Mouse (Mus musculus): Measurements from ENCODE around the gene Nr0b2.
A peak's percentile ranks its signal among the peaks of the same experiment; 100 is the strongest.

The Nr0b2 gene

DNA sequence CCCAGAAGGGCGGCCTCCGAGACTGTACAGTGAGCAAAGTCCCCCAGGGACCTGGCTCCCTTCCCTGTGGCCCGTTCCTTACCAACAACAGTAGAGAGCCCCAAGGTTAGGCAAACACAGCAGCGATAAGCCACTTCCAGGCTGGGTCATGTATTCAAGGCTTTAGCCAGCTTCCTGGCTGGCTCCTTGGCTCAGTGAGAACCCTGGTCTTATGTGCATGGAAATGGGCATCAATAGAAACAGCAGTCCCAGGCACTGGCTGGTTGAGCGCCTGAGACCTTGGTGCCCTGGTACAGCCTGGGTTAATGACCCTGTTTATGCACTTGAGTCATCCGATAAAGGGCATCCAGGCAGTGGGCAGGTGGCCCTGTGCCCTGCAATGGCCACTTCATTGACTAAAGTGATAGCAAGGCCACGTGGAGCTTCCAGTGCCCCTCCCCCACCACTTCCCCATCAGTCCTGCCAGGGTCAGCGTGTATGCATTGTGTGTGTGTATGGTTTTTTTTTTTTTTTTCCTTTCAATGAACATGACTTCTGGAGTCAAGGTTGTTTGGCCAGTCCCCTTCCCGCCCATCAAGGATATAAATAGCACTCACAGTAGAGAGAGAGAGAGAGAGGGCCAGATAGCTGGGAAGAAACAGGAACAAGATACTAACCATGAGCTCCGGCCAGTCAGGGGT, at the start of gene Nr0b2:
Gene Nr0b2 (plus strand): TSS at position 609 of the 680 bp plus-strand sequence.
- DNase-seq, result peak; percentile 53

DNA sequence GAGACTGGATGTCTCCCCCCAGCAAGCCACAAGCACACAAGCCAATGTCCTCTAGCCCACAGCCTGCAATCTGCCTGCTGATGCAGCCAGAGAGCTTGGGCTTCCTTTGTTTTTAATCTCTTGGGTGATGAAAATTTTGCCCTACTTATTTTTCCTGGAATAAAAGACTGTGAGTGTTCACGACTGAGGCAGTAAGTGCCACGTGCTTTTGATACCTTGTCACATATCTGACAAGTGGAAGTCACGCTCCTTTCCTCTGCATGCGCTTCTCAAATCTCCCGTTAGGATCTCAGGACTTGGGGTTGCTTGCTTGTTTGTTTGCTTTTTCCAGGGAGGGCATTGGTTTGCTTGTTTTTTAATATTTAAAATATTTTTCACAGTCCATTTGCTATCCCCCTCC, 48.9 kb upstream of the Nr0b2 start:
- no peak for DNase-seq

DNA sequence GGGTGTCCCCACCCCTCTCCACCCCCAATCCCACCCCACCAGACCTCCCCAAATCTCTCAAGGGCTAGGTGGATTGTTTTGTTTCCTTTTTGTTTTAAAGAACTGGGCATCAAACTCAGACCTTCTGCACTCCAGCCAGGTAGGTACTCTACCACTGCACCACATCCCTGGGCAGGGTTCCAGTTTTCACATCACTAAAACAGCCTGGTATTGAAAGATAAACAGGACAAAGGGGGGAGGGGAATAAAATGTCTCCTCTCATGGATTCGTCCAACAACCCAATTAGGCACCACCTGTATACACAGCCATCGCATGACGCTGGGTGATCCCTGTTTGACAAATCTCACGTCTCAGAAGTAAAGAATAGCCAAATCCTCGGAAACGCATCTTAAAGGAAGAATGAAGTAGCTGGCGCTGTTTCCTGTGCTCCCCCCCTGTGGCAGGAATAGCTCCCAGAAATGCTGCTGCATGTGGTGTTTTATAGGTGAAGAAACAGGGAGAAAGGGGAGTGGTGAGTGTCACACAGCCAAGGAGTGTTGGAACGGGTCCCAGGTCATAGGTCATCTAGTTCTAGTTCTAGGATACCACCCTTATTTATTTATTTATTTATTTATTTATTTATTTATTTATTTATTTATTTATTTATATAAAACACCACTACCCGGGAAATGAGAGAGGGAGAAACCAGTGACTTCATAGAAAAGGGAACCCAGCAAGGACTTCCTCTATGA, 48.3 kb upstream of the Nr0b2 start:
- DNase-seq, result no peak

DNA sequence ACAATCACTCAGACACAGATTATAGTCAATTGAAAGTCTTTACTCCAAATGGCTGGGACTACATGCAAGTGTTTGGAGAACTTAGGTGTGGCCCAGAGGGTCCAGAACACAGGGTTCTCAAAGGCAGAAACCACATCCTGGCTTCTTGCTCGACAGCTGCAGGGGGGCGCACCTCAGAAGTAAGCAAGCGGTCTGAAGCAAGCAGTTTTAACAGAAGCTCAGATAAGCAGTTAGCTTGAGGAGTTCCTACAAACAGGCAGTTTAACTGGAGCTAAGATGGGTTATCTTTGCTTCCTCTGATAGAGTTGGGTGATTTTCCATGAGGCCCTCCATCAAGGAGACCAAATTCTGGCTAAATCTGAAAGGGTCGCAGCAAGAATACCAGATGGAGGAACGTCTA, 46.6 kb upstream of the Nr0b2 start:
- DNase-seq, result no peak

DNA sequence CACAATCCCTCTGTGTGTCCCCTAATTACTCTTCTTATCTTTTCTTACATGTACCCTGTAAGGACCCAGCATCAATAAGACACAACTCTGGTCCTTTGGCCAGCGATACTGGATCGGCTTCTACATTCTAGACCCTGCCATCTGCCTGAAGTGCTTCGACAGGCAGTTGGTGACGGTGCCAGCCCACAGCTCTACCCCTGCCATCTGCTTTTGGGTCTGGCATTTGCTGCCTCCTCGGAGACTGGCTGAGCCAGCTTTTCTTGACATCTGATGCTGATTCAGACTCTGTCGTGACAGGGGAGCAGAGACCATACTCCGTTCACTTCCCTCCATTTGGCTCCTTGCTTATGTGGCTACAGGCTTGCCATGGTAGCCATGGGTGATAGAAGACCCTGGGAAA, 44.2 kb upstream of the Nr0b2 start:
- no peak for DNase-seq

DNA sequence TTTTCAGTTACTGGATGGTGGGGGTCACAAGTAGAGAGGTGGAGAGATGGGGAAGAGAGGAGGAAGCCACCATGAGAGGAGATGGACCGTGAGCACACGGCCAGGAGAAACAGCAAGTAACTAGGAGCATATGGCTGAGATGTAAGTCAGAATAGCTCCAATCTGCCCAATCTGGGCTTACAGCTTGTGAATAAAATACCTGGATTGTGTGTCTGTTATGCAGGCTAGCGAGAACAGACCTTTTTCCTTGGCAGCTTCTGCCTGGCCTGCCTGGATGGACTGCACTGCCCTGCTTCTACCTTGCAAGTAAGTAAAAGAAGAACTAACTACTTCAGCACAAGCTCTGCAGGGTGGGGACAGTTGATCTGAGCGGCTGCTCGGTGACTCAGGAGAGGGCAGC, 42.1 kb upstream of the Nr0b2 start:
- DNase-seq, result no peak

DNA sequence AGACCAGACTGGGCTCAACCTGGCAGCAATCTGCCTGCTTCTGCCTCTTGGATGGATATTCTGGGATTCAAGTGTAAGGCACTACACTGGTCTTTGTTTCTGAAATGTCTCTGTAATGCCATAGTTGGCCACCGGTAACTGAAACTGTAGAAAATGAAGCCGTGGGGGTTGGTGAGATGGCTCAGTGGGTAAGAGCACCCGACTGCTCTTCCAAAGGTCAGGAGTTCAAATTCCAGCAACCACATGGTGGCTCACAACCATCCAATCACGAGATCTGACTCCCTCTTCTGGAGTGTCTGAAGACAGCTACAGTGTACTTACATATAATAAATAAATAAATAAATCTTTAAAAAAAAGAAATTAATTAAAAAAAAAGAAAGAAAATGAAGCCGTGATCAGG, 40.7 kb upstream of the Nr0b2 start:
- peak; percentile 65 for DNase-seq

DNA sequence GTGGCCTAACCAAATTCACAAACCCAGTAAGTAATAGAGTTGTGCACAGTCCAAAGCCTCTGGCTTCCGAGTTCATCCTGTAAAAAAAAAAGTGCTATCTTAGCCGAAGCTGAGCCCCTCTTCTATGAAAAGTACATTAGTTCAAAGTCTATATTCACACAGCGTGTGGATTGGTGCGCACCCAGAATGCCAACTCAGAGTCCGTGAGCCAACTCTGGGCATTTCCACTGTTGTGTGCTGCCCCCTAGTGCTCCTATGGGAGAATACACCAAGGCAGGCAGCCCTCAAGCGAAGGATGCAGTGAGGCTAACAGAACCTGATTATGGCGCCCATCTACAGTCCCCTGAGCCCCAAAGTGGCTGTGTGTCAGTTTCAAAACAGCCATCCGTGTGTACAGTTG, 40.2 kb upstream of the Nr0b2 start:
- peak; percentile 91 for DNase-seq

DNA sequence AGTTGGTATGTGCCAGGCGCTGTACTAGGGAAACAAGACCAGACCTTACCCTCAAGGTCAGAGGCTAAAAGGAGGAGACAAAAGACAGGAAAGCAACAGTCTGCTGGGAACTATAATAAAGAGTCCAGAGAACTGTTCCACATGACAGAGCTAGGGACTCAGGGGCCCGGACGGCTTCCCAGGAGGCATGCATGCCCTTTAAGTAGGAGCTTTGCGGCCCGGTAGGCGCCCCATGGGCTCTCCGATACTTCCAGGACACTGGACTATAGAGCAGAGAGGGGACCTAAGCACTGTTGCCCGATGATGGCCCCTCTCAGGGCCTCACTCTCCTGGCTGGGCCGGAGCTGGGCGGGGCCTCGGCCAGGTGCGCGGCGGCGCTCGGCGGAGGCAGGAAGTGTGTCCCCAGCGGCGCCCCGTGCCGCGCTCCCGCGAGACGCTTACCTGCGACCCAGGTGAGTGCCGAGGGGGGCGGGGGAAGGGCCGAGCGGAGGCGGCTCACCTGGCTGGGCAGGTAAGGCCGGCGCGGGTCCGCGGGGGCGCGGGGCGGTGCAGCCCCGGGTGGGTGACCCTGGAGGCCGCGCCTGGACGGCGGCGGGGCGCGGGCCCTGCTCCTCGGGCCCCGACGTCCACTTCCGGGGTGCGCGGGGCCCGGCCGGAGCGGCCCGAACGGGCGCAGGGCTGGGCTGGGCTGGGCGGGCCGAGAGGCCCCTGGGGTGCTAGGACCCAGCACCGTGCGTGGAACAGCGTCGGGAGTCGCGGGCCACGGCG, 34.4 kb upstream of the Nr0b2 start, which contains the start of gene Kdf1:
Gene Kdf1 (plus strand): TSS at position 363 of the 768 bp plus-strand sequence.
- peak; percentile 85 for DNase-seq

DNA sequence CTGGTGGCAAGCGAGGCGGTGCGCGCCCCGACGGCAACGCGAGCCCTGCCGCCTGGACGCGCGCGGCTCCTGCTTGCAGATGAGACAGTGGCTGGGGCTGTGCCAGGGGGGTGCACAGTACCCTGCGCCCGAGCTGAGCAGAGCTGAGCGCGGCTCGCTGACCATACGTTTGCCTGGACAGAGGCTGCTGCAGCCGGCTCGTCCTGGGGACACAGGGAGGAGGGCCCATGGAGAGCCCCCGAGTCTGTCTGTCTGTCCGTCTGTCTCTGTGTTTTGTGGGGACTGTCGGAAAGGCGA, 33.9 kb upstream of the Nr0b2 start:
- DNase-seq, result no peak

DNA sequence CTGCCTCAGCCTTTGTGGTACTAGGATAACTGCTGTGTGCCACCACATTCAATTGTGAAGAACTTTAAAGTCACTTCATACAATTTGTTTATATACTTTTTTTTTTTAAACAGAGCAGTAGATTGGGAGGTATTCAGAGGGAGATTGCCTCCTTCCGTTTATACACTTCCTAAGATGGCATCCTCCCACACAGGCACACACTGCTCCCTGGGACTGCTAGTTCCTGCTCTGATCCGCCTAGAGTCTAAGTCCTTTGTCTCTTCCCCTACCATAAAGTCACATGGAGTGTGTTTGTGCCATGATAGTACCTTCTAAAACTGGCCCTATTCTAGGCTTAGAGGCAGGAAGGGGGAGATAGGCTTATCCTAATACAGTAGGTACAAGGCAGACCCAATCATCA, 31.7 kb upstream of the Nr0b2 start:
- DNase-seq, result no peak

DNA sequence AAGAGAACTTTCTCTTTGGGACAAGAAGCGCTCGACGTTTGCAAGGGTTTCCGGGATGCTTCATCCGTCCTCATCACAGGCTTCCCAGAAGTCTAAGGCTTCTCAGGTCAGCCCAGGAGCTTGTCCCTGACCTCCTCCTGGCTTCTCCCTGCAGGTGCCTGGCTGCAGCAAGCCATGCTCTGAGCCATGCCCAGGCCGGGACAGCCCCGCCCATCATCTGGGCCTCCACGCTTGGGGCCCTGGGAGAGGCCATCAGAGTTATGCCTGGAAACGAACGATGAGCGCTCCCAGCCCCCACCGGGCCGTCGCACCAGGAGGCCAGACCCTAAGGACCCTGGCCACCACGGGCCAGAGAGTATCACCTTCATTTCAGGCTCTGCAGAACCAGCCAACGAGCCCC, 25.4 kb upstream of the Nr0b2 start:
- DNase-seq, result no peak

DNA sequence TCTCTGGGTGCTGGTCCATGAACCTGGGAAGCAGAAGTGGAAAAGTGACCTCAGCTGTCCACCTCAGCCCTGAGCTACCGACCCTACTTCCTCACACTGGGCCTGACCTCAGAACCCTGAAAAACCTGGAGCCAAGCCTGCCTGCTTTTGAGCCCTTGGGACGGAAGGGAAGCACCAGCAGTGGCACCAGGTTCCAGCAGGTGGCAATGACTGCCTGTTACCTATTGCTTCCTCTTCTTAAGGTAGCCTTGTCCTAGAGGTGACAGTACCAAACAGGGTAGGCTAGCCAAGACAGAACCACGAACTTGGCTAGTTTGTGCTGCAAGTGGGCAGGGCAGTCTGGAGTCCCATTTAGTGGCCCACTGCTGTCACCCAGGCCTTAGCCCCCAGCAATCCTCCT, 20.4 kb upstream of the Nr0b2 start:
- peak; percentile 34 for DNase-seq

DNA sequence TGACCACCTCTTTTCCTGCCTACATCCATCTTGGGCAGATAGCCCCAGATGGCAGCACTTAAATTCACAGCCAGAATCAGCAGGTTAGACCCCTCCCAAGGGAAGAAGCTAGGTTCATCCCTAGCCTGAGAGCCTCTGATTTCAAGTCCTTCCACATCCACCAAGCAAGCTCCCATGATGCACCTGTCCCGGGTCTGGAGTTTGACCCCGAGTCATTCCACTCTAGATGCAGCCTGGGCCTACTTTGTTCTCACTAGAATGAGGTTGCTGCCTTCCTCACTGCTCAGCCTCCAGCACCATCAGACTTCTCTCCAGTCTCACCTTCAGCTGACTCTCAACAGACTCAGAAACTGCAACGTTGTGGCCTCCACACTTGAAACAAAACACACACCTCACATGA, 17.1 kb upstream of the Nr0b2 start:
- DNase-seq, result peak; percentile 59

DNA sequence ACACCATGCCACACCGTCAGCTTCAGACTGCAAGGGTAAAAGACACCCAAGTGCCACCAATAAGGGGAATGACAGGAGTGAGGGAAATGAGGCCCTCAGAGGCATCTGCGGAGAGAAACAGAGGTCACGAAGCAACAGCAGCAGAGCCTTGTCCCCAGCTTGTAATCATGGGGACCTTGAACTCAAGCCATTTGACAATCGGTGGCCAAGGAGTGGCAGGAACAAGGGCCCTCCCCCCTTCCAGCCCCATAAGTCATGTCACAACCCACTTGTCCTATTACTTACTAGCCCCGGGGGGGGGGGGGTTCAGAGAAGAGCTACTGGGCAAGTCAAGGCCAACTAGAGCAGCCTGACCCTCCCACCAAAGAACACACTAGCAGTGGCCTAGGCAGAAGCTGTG, 16.5 kb upstream of the Nr0b2 start:
- no peak for DNase-seq

DNA sequence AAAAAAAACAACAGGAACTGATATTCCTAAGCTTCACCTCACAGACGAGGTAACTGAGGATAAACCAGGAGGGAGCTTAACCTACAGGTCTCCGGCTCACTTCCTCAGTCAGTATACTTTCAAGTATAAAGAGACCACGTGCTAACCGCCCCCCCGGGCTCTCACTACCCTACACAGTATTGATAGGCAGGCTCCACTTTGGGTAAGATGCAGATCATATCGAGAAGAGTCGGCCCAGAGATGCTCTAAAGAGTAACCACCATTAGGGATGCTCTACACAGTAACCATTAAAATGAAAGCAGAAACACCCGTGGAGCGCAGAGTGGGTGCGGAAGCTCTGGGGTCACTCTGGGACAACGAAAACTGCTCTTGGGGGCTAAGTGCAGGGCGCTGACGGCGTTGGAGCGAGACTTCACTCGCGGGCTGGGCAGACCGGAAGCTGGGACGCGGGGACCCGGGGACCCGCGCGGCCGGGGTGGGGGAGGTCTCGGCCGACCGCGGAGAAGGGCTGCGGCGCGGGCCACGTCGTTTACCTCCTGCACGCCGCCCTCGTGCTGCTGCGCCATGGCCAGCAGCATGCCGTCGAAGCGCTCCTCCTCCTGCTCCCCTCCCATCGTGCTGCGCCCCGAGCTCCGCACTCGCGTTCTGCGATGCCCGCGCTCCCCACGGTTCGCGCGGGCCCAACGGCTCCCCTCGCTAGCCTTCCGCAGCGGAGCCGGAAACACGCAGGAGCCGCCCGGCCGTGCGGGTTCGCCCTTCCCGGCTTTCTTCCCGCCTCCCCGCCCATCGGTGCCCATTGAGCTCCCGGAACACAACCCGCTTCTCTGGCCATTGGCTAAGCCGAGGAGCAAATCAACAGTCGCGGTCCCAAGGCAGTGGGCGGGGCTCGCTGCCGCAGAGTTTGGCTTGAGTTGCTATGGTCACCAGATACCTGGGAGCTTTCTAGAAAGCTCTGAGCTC, 7.6 kb upstream of the Nr0b2 start, which contains the start of gene Nudc:
Gene Nudc (minus strand): TSS at position 725 of the 960 bp plus-strand sequence.
- DNase-seq, result peak; percentile 98

DNA sequence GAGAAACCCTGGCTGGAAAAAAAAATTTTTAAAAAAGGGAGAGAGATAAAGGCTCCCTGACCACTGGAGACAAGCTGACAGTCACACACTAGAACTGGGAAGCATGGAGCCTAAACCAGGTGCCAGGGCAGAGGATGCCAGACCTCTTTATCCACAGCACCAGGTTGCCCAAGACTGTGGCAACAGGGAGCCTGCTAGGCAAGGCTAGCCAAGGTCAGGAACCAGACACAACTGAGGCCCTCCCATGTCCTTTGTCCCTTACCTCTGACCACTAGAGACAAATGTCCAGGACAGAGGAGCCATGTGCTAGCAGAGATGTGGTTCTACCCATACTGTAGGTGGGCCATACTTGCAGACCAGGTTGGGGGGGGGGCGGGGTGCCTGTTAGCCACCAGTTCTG, 1.1 kb upstream of the Nr0b2 start:
- DNase-seq, result no peak

DNA sequence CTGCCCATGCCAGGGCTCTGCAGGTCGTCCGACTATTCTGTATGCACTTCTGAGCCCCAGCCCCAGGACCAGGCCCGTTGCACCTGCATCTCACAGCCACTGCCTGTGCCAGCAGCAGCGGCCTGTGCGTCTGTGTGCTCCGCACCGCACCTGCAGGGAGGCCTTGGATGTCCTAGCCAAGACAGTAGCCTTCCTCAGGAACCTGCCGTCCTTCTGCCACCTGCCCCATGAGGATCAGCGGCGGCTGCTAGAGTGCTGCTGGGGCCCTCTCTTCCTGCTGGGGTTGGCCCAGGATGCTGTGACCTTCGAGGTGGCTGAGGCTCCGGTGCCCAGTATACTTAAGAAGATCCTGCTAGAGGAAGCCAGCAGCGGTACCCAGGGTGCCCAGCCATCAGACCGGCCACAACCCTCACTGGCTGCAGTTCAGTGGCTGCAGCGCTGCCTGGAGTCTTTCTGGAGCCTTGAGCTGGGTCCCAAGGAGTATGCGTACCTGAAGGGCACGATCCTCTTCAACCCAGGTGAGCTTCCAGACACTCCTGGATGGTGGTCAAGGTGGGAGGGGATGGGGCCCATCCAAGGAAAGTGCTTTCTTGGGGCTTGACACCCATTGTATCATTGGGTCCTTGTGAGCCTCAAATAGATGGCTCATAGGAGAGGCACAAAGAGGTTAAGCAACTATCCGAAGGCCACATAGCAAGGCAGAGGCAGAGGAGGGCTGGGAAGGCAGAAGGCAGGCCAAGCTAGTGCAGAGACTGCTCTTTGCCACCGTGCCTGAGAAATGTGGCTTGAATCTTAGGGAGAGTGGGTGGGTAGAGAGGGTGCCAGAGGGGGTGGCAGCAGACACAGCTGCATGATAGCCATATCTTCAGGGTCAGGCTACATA, 513 bp downstream of the Nr0b2 start:
- no peak for DNase-seq

DNA sequence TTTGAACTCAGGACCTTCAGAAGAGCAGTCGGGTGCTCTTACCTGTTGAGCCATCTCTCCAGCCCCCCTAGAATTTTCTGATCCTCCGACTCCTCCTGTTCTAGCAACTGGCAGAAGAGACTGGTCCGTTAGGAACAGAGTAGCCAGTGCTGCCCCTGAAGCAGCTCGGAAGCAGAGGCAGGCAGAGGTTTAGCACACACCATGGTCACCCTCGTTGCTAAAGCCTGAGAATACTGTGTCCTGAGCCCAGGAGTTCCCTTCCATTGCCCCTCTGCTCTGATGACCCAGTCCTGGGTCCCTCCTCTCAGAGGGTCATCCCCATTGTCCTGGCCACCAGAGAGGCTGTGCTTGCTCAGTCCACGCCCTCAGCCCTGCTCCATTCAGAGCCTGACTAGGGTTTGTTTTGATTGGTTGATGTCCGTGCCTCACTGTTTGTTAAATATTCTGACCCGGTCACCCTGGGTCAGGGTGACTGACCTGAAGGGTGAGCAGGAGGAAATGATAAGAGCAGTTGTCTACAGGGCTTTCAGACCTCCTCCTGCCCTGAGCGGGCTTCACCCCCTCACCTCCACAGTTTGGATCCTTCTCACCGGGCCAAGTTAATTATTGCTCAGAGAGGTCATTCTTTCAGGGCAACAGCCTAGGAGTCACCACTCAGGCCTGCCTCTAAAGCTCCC, 4.0 kb downstream of the Nr0b2 start:
- peak; percentile 89 for DNase-seq

DNA sequence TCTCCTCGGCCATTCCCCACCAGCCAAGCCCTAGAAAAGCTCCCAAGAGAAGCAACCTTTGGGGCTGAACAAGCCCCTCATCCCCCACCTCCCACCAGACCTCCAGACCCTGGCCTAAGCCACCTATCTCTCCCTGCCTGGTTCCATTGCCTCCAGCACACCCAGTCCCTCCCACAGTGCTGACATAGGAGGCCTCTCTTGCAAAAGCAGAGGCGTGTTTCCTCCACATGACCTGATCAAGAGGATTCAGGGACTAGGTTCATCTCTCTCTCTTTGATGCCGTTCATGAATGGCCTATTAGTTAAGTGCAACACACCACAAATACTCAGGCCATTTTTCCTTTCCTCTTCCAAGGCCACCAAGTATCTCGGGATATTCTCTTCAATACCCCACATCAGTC, 6.7 kb downstream of the Nr0b2 start:
- DNase-seq, result no peak

DNA sequence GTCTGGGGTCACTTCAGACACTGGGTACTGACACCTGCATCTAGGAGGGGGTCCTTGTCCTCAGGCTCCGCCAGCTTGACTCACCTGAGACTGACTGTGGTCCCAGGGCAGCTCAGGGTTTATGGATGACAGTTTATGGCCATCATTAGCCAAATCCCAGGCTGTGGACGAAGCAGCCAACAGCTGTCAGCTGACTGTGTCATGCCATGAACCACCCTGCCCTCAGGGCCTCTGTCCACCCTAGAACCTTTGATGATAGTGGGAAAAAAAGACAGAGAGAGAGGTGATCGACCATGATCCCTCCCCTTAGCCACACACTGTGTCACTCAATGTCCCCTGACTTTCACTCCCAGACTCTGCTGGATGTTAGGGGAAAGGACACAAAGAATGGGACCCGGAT, 8.4 kb downstream of the Nr0b2 start:
- DNase-seq, result no peak

Data from kidney, adult 9 months (tissue).